Mouse (Mus musculus): ENCODE results near the gene Clk2.
"Not testable (repeated sequence)": the region's sequence is repeated elsewhere in the genome, so short reads cannot be mapped to it uniquely, and the experiment has no call there.

Clk2 gene

GRCm38 (mm10) chr3:89159616-89160344 lies 4.8 kb upstream of the Clk2 start, which contains the start of gene Hcn3:
Gene Hcn3 (minus strand): TSS chr3:89160196.
- peak; percentile 93 for DNase-seq (ENCODE audit: low read depth)

- not testable (repeated sequence) for DNase-seq (ENCODE audit: low read depth)
Measured at GRCm38 (mm10) chr3:89161207-89161606, 3.4 kb upstream of the Clk2 start.

- DNase-seq (ENCODE audit: low read depth): no peak
Measured at GRCm38 (mm10) chr3:89161786-89162185, 2.8 kb upstream of the Clk2 start.

GRCm38 (mm10) chr3:89163123-89163522 lies 1.5 kb upstream of the Clk2 start:
- no peak for DNase-seq (ENCODE audit: low read depth)

- peak; percentile 61 for DNase-seq (ENCODE audit: low read depth)
Measured at GRCm38 (mm10) chr3:89163643-89164245, 851 bp upstream of the Clk2 start.

GRCm38 (mm10) chr3:89165268-89165870 lies 774 bp downstream of the Clk2 start:
- DNase-seq (ENCODE audit: low read depth): peak; percentile 53

- DNase-seq (ENCODE audit: low read depth): no peak
Measured at GRCm38 (mm10) chr3:89166945-89167344, 2.4 kb downstream of the Clk2 start.

GRCm38 (mm10) chr3:89174844-89175243 lies 10.2 kb downstream of the Clk2 start:
- no peak for DNase-seq (ENCODE audit: low read depth)

GRCm38 (mm10) chr3:89175544-89175943 lies 10.9 kb downstream of the Clk2 start:
- no peak for DNase-seq (ENCODE audit: low read depth)

- DNase-seq (ENCODE audit: low read depth): no peak
Measured at GRCm38 (mm10) chr3:89176421-89176820, 11.8 kb downstream of the Clk2 start.

GRCm38 (mm10) chr3:89177242-89178106 lies 12.9 kb downstream of the Clk2 start, which contains the start of gene Scamp3:
Gene Scamp3 (plus strand): TSS chr3:89177473.
- DNase-seq (ENCODE audit: low read depth): peak; percentile 98

GRCm38 (mm10) chr3:89178107-89178385 lies 13.5 kb downstream of the Clk2 start:
- peak; percentile 46 for DNase-seq (ENCODE audit: low read depth)

- DNase-seq (ENCODE audit: low read depth): peak; percentile 46
Measured at GRCm38 (mm10) chr3:89179056-89179455, 14.5 kb downstream of the Clk2 start.

- no peak for DNase-seq (ENCODE audit: low read depth)
Measured at GRCm38 (mm10) chr3:89181749-89182500, 17.3 kb downstream of the Clk2 start.

GRCm38 (mm10) chr3:89182531-89183057 lies 18.0 kb downstream of the Clk2 start:
- peak; percentile 62 for DNase-seq (ENCODE audit: low read depth)

GRCm38 (mm10) chr3:89183058-89183958 lies 18.7 kb downstream of the Clk2 start, which contains the start of gene Fam189b:
Gene Fam189b (plus strand): TSS chr3:89183143.
- DNase-seq (ENCODE audit: low read depth): peak; percentile 79

- no peak for DNase-seq (ENCODE audit: low read depth)
Measured at GRCm38 (mm10) chr3:89183959-89184315, 19.3 kb downstream of the Clk2 start.

- DNase-seq (ENCODE audit: low read depth): no peak
Measured at GRCm38 (mm10) chr3:89187197-89187596, 22.6 kb downstream of the Clk2 start.

GRCm38 (mm10) chr3:89187690-89188477 lies 23.3 kb downstream of the Clk2 start:
- peak; percentile 80 for DNase-seq (ENCODE audit: low read depth)

Data from induced T-regulatory cell, adult 2 months (primary cell).